Mouse (Mus musculus) testis, adult 2 months (tissue): ENCODE data around the gene Mitf.

Source experiments
- CTCF ChIP-seq: fragments of 200-500 bp; IDR thresholded peaks from 2 replicates; pipeline ENCODE4 v1.5.1; 2012; ENCODE audit warnings: low read depth, mild to moderate bottlenecking, inconsistent platforms, low read length, moderate library complexity; ENCODE audit not compliant: control insufficient read depth, insufficient read depth, insufficient replicate concordance
- POLR2A ChIP-seq: fragments of 200-500 bp; IDR thresholded peaks from 2 replicates; pipeline ENCODE4 v1.6.1; 2012; ENCODE audit warnings: low read depth, mild to moderate bottlenecking, inconsistent platforms, low read length, moderate library complexity; ENCODE audit not compliant: control insufficient read depth

- TF ChIP-seq POLR2A (no peak), CTCF (no peak)
Measured at GRCm38 (mm10) chr6:98049551-98049950, 242.7 kb downstream of the Mitf start.
